ENCODE assay signal across 22 mouse cellular contexts in genomic region chr11:54539486-54539885, GRCm38 (mm10). TPM values are rescaled to one million over a fixed set of nuclear protein-coding genes. Genes with fewer than 3 reads are reported as not detected.
DNase-seq lines count a peak whose midpoint lies in the region; ATAC-seq and TF ChIP-seq lines count a peak whose summit lies in the region.
"Had no signal": no experiment of that assay in that cellular context is flagged by ENCODE, and none has a peak within 500 bp of the region (broad histone marks: within the 10 kb centered on the region; RNA-seq: fewer than 3 reads in every experiment).

No protein-coding gene starts in this region.

- peak; percentile 50 for DNase-seq in forebrain, embryonic 14.5 days (ENCODE audit: low spot score)
- DNase-seq in forebrain, postnatal 0 days: no peak
- DNase-seq in forebrain, embryonic 10.5 days (ENCODE audit: extremely low spot score, low spot score): no peak
- DNase-seq in liver, postnatal 0 days: no peak
- DNase-seq in liver (no peak), MN1 (ENCODE audit: low spot score) (no peak)
- DNase-seq: adrenal gland, adult 8-10 months; adrenal gland, postnatal 14 days; adrenal gland, postnatal 36 days; cerebellum, adult 11 months; cerebellum, adult 18-20 months; cerebellum, adult 8-10 months; cerebellum, adult 9-11 months; cerebellum, postnatal 14 days; cerebellum, postnatal 36 days; embryo, embryonic 11 days had no signal

- 68% methylated on average over 2 of the region's 2 CpGs for WGBS in forebrain, embryonic 14.5 days
- 55% methylated on average over 2 of the region's 2 CpGs for WGBS in forebrain, postnatal 0 days
- 55% methylated on average over 2 of the region's 2 CpGs for WGBS in forebrain, embryonic 16.5 days
- whole genome bisulfite sequencing in forebrain, embryonic 10.5 days: 92% methylated on average over 2 of the region's 2 CpGs
- 72% methylated on average over 2 of the region's 2 CpGs for WGBS in liver, postnatal 0 days (ENCODE audit: insufficient replicate concordance)

- no peaks in the 10 kb centered on the region for H3K9me3 ChIP-seq in forebrain, embryonic 14.5 days (replicated peaks; ENCODE audit: control insufficient read depth, low read length)
- no peaks in the 10 kb centered on the region for H3K9me3 ChIP-seq in forebrain, postnatal 0 days (ENCODE audit: low read length)
- H3K9me3 ChIP-seq in forebrain, embryonic 16.5 days (ENCODE audit: control insufficient read depth, low read length): no peaks in the 10 kb centered on the region
- no peaks in the 10 kb centered on the region for H3K9me3 ChIP-seq in forebrain, embryonic 10.5 days
- H3K9me3 ChIP-seq in liver, postnatal 0 days (ENCODE audit: low read length): no peaks in the 10 kb centered on the region
- H3K9me3 ChIP-seq: embryonic facial prominence, embryonic 13.5 days; embryonic facial prominence, embryonic 15.5 days had no signal

- no peaks in the 10 kb centered on the region for H3K36me3 ChIP-seq in forebrain, embryonic 14.5 days (ENCODE audit: control insufficient read depth, insufficient read depth, low read length)
- H3K36me3 ChIP-seq in forebrain, postnatal 0 days (ENCODE audit: insufficient read depth): no peaks in the 10 kb centered on the region
- no peaks in the 10 kb centered on the region for H3K36me3 ChIP-seq in forebrain, embryonic 16.5 days (ENCODE audit: control insufficient read depth, insufficient read depth)
- no peaks in the 10 kb centered on the region for H3K36me3 ChIP-seq in forebrain, embryonic 10.5 days (replicated peaks)
- H3K36me3 ChIP-seq in liver, postnatal 0 days (replicated peaks; ENCODE audit: insufficient read depth, low read length): no peaks in the 10 kb centered on the region
- H3K36me3 ChIP-seq: embryonic facial prominence, embryonic 13.5 days; embryonic facial prominence, embryonic 15.5 days had no signal

- H3K27ac ChIP-seq in forebrain, embryonic 14.5 days (ENCODE audit: low read depth, low read length): no peak overlapping the region
- H3K27ac ChIP-seq in forebrain, postnatal 0 days (ENCODE audit: low read depth, low read length): no peak overlapping the region
- no peak overlapping the region; the same call in 1 of the 2 replicates for H3K27ac ChIP-seq in forebrain, embryonic 16.5 days (ENCODE audit: low read length)
- H3K27ac ChIP-seq in forebrain, embryonic 10.5 days: no peak overlapping the region
- H3K27ac ChIP-seq in liver, postnatal 0 days (ENCODE audit: low read depth): peak overlapping the region; percentile 34; the same call in 1 of the 2 replicates
- H3K27ac ChIP-seq: embryonic facial prominence, embryonic 13.5 days; embryonic facial prominence, embryonic 15.5 days had no signal

- peak; percentile 55; the same call in 1 of the 2 replicates for ATAC-seq in forebrain, embryonic 14.5 days
- no peak for ATAC-seq in forebrain, postnatal 0 days
- ATAC-seq in forebrain, embryonic 16.5 days: peak; percentile 52
- no peak for ATAC-seq in liver, postnatal 0 days
- ATAC-seq: activated CD4-positive, CD25-positive, alpha-beta regulatory T cell, adult 4 months; Patski had no signal

- no peak overlapping the region for H3K4me3 ChIP-seq in forebrain, embryonic 14.5 days (ENCODE audit: low read depth, low read length)
- no peak overlapping the region for H3K4me3 ChIP-seq in forebrain, postnatal 0 days (ENCODE audit: low read depth, low read length)
- no peak overlapping the region for H3K4me3 ChIP-seq in forebrain, embryonic 16.5 days (replicated peaks; ENCODE audit: low read length)
- no peak overlapping the region for H3K4me3 ChIP-seq in forebrain, embryonic 10.5 days
- no peak overlapping the region for H3K4me3 ChIP-seq in liver, postnatal 0 days (ENCODE audit: low read depth, low read length)
- H3K4me3 ChIP-seq: embryonic facial prominence, embryonic 13.5 days; embryonic facial prominence, embryonic 15.5 days; erythroblast, embryonic 14.5 days had no signal

- no peaks in the 10 kb centered on the region for H3K27me3 ChIP-seq in forebrain, embryonic 14.5 days (replicated peaks; ENCODE audit: control insufficient read depth, insufficient read depth, low read length)
- no peaks in the 10 kb centered on the region for H3K27me3 ChIP-seq in forebrain, postnatal 0 days (ENCODE audit: insufficient read depth, low read length)
- H3K27me3 ChIP-seq in forebrain, embryonic 16.5 days (replicated peaks; ENCODE audit: control insufficient read depth, insufficient read depth, low read length): no peaks in the 10 kb centered on the region
- no peaks in the 10 kb centered on the region for H3K27me3 ChIP-seq in forebrain, embryonic 10.5 days (ENCODE audit: poor library complexity, severe bottlenecking)
- H3K27me3 ChIP-seq in liver, postnatal 0 days (ENCODE audit: insufficient read depth, low read length): no peaks in the 10 kb centered on the region
- H3K27me3 ChIP-seq: embryonic facial prominence, embryonic 13.5 days; embryonic facial prominence, embryonic 15.5 days; Patski had no signal

- no peak overlapping the region for H3K9ac ChIP-seq in forebrain, embryonic 14.5 days (ENCODE audit: low read length)
- no peak overlapping the region for H3K9ac ChIP-seq in forebrain, postnatal 0 days
- no peak overlapping the region for H3K9ac ChIP-seq in forebrain, embryonic 16.5 days (replicated peaks; ENCODE audit: low read depth, low read length)
- H3K9ac ChIP-seq in liver, postnatal 0 days (replicated peaks): no peak overlapping the region
- H3K9ac ChIP-seq: embryonic facial prominence, embryonic 13.5 days; embryonic facial prominence, embryonic 15.5 days had no signal

- no peak overlapping the region for H3K4me2 ChIP-seq in forebrain, embryonic 14.5 days (ENCODE audit: low read length)
- no peak overlapping the region for H3K4me2 ChIP-seq in forebrain, postnatal 0 days (ENCODE audit: low read depth)
- H3K4me2 ChIP-seq in forebrain, embryonic 16.5 days (ENCODE audit: low read length): no peak overlapping the region
- H3K4me2 ChIP-seq in liver, postnatal 0 days (ENCODE audit: low read depth, low read length): no peak overlapping the region
- H3K4me2 ChIP-seq: embryonic facial prominence, embryonic 13.5 days; embryonic facial prominence, embryonic 15.5 days had no signal

- TF ChIP-seq EP300 in liver, postnatal 0 days (IDR thresholded peaks at IDR 0.05; ENCODE audit: low read depth): no peak

- TF ChIP-seq CTCF in forebrain, postnatal 0 days (IDR thresholded peaks at IDR 0.05; ENCODE audit: low read depth): no peak
- no peak for TF ChIP-seq CTCF in liver, postnatal 0 days (IDR thresholded peaks at IDR 0.05; ENCODE audit: low read depth)

- H3K4me1 ChIP-seq in forebrain, embryonic 14.5 days (ENCODE audit: control insufficient read depth, insufficient read depth, low read length): peaks cover 3% of the 10 kb centered on the region
- peaks cover 11% of the 10 kb centered on the region; the same call in 1 of the 2 replicates for H3K4me1 ChIP-seq in forebrain, postnatal 0 days (ENCODE audit: insufficient read depth)
- peaks cover 14% of the 10 kb centered on the region for H3K4me1 ChIP-seq in forebrain, embryonic 16.5 days (replicated peaks; ENCODE audit: control insufficient read depth, insufficient read depth, low read length)
- peaks cover 8% of the 10 kb centered on the region; the same call in 1 of the 2 replicates for H3K4me1 ChIP-seq in forebrain, embryonic 10.5 days
- peaks cover 23% of the 10 kb centered on the region for H3K4me1 ChIP-seq in liver, postnatal 0 days (ENCODE audit: insufficient read depth)
- H3K4me1 ChIP-seq: embryonic facial prominence, embryonic 15.5 days had no signal

RNA-seq across cellular contexts. Expression of gene Rapgef6, which starts 16.8 kb away (rescaled TPM):
- 21.1 and 27.5 TPM in 2 replicates for polyA plus RNA-seq in forebrain, embryonic 14.5 days (2014; fragmentation: Nextera tagmentation; extraction: Ambion mirVana)
- 42.1 and 64.5 TPM in 2 replicates for total RNA-seq in forebrain, postnatal 0 days (2014; rRNA removed)
- 12.7 and 23.5 TPM in 2 replicates for polyA plus RNA-seq in forebrain, postnatal 0 days (2015; fragmentation: Nextera tagmentation; extraction: Ambion mirVana)
- polyA plus RNA-seq in forebrain, embryonic 16.5 days (2015; fragmentation: Nextera tagmentation; extraction: Ambion mirVana): 32.5 and 40.9 TPM in 2 replicates
- 31.3 and 31.7 TPM in 2 replicates for polyA plus RNA-seq in forebrain, embryonic 10.5 days (2016; fragmentation: Nextera tagmentation; extraction: Ambion mirVana)
- 10.6 and 14.7 TPM in 2 replicates for polyA plus RNA-seq in liver, postnatal 0 days (2015; fragmentation: Nextera tagmentation; extraction: Ambion mirVana)

Comparison
In these comparisons a context has a peak if more than half of its experiments do, and no peak if none do; other contexts are left out.
1. ATAC-seq: peak in forebrain, embryonic 14.5 days (single experiment) and forebrain, embryonic 16.5 days (single experiment); none in forebrain, postnatal 0 days (single experiment) and liver, postnatal 0 days (single experiment).